Mouse (Mus musculus) embryo, embryonic 9.5 days (tissue): Measurements from ENCODE around the gene Rpl27.
"Not testable (repeated sequence)": the region's sequence is repeated elsewhere in the genome, so short reads cannot be mapped to it uniquely, and the experiment has no call there.

ENCODE experiments used
- DNase-seq: peaks from one replicate; pipeline ENCODE4 v3.0.0-alpha.2; 2017; ENCODE audit errors: extremely low spot score

Rpl27 gene

DNA sequence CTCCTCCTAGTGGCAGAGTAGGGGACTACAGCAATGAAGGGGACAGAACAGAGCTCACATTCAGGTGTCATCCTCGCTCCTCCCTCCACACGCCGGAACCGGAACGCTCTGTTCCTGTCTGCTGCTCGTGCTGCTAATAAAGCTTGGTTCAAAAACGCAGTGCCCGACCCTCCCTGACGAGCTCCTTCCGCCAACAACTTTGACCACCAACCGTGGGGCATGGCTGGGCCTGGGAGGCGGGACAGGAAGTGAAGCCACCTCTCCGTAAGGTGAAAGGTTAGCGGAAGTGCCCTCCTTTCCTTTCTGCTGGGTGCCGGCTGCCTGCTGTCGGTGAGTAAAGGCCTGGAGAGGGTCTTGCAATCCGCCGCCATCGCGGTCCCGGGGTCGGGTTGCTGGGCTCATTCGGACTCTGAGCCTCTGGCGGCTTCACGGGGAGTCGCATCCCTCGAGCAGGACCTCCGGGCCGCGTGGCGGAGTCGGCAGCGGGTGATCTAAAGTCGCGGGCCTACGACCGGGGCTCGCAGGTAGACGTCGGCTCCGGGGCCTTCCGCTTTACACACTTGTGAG lies at the start of gene Rpl27:
TSS of gene Rpl27 (plus strand) at position 172 of the 567 bp plus-strand sequence.
- peak; percentile 98 for DNase-seq

GRCm38 (mm10) chr11:101395110-101395509 lies 47.0 kb upstream of the Rpl27 start:
- peak; percentile 74 for DNase-seq

DNA sequence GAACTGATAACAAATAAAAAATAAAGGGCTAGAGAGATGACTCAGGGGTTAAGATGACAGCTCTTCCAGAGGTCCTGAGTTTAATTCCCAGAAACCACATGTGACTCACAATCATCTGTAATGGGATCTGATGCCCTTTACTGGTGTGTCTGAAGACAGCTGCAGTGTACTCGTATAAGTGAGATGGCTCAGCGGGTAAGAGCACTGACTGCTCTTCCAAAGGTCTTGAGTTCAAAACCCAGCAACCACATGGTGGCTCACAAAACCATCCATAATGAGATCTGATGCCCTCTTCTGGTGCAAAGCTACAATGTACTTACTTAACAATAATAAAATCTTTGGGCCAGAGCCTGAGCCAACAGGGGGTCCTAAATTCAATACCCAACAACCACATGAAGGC lies 26.8 kb upstream of the Rpl27 start:
- DNase-seq = no peak

GRCm38 (mm10) chr11:101416433-101417100 lies 25.5 kb upstream of the Rpl27 start:
- DNase-seq = no peak

GRCm38 (mm10) chr11:101417101-101417855 lies 24.8 kb upstream of the Rpl27 start, which contains the start of gene Aarsd1:
Gene Aarsd1, minus strand, starts transcription at chr11:101417615.
- peak; percentile 89 for DNase-seq

DNA sequence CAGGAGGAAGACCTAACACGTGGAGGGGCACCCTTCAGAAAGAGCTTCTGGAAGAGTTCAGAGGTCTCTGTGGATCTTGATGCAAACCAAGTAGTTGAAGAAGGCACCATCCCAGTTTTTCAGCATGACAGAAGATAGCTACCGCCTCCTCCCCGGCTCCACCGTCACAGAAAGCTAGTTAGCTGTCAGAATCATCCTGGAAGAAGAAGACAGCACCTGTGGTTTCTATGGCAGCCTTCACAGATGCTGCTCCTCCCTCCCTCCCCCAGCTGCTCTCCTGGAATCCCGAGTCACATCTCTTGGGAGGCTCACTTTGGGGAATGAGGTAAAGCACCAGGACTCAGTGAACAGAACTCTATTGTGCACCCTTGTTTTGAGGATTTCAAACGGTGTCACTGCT lies 23.1 kb upstream of the Rpl27 start:
- no peak for DNase-seq

GRCm38 (mm10) chr11:101419610-101420009 lies 22.5 kb upstream of the Rpl27 start:
- DNase-seq = no peak

GRCm38 (mm10) chr11:101420148-101420547 lies 21.9 kb upstream of the Rpl27 start:
- no peak for DNase-seq

DNA sequence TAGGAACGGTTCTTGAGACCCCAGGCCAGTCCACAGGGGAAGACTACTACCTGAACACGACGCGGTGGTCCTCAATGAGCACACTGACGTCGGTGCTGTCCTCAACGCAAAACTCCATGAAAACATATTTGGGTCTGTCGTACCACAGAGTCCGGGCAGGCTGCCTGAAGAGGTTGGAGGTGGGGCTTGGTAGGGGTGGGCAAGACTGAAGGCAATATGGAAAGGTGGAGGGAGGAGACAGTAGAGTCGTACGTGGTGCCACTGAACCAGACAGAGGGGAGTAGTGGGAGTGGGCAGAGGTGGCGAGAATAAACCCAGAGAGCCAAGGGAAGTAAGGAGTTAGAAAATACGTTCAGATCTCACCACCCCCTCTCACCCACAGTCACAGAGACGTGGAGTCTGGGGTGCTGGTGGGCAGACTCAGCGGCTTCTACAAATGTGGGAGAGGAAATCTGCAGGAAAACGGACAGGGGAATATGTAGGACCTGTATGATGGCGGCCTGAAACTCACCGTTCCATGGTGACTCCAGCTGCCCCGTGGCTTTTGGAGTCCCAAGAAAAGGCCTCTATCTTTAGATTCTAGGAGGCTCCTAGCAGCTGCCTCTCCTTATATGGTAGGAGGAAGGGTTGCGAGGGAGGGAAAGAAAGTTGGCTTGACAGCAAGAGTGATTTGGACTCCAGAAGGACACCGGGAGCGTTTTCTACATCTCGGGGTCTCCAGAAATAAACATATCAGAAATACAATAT lies 17.8 kb upstream of the Rpl27 start, which contains the start of gene Gm27029:
TSS of gene Gm27029 (minus strand) at position 692 of the 747 bp plus-strand sequence.
- DNase-seq = no peak

DNA sequence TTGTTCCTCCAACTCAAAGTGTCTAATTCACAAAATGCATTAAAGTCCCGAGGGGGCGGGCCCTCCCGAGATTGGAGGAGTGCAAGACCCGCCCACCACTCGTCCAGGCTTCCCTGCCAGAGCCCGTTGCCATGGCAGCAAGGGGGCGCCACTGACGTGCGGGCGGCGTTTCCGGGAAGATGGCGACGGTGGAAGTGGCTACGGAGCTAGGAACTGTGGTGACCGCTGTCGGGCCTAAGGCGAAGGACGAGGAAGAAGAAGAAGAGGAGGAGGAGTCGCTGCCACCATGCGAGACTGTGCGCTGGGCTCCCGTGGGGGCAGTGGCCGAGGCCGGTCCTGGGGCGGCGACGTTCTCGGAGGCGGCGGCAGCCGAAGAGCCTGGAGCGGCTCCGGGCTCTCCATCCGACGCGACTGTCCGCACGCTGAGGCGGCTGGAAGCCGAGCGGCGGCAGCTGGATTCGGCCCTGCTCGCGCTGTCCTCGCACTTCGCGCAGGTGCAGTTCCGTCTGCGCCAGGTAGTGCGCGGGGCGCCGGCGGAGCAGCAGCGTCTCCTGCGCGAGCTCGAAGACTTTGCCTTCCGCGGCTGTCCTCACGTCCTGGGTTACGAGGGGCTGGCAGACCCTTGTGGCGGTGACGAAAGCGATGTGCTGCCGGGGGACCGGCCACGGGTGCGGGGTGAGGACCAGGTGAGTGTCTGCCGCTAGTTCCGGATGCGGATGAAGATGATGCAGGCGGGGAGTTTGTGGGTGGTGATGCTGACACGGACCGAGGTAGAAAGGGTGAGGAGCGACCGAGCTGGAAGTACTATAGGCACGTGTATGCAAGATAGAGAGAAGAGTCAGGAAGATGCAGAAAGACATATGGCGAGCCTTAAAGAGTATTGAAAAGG lies 16.9 kb upstream of the Rpl27 start, which contains the start of the genes Rundc1 and Ptges3l:
TSS of gene Rundc1 (plus strand) at position 161 of the 889 bp plus-strand sequence.
TSS of gene Ptges3l (minus strand) at position 409 of the 889 bp plus-strand sequence.
- peak; percentile 98 for DNase-seq

- DNase-seq = no peak
Observed at GRCm38 (mm10) chr11:101426165-101426564, 15.9 kb upstream of the Rpl27 start.

- DNase-seq = no peak
Observed at GRCm38 (mm10) chr11:101431327-101431726, 10.8 kb upstream of the Rpl27 start.

DNA sequence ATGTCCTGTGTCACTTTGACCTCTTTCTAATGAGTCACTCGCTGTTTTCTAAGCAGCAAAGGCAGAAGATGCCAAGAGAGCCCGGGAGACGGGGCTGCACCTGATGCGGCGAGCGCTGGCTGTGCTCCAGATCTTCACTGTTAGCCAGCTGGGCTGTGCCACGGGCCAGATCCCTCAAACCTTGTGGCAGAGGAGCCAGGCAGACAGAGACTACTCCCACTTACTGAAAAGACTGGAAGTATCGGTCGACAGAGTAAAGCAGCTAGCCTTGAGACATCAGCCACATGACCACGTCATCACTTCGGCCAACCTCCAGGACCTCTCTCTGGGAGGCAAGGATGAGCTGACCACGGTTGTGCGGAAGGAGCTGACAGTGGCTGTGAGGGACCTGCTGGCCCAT lies 8.7 kb upstream of the Rpl27 start:
- DNase-seq = no peak

DNA sequence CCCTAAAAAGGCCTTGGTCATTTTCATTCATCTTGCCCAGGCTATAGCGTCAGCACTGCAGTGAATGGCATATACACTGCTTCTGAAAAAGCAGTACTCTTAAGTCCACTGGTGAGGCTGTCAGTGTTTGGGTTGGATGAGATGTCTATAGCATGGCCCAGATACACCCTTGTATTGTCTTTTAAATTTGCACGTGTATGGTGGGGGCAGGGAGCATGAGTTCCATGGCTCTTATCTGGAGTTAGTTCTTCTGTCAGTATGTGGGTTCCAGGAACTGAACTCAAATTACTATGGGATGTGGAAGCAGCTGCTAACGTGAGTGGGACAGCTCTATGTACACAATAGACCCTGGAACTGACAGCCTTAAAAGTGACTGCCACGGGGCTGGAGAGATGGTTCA lies 6.3 kb upstream of the Rpl27 start:
- no peak for DNase-seq

GRCm38 (mm10) chr11:101436916-101437315 lies 5.2 kb upstream of the Rpl27 start:
- no peak for DNase-seq

- DNase-seq = not testable (repeated sequence)
Observed at GRCm38 (mm10) chr11:101438006-101438405, 4.1 kb upstream of the Rpl27 start.

- DNase-seq = not testable (repeated sequence)
Observed at GRCm38 (mm10) chr11:101441450-101442126, 510 bp upstream of the Rpl27 start.

GRCm38 (mm10) chr11:101442760-101443159 lies 662 bp downstream of the Rpl27 start:
- peak; percentile 49 for DNase-seq

- no peak for DNase-seq
Observed at GRCm38 (mm10) chr11:101446319-101446718, 4.2 kb downstream of the Rpl27 start.

DNA sequence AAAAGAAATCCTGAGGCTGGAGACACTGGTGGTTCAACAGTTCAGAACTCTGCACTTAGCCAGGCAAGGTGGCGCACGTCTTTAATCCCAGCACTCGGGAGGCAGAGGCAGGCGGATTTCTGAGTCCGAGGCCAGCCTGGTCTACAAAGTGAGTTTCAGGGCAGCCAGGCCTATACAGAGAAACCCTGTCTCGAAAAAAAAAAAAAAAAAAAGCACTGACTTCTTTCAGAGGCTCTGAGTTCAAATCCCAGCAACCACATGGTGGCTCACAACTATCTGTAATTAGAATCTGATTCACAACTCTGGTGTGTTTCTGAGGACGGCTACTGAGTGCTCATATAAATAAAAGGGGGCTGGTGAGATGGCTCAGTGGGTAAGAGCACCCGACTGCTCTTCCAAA lies 4.8 kb downstream of the Rpl27 start:
- DNase-seq = not testable (repeated sequence)
